Mouse (Mus musculus) midbrain, embryonic 10.5 days (tissue): Measurements from ENCODE around the gene Dnajc30. TPM values are rescaled to one million over a fixed set of nuclear protein-coding genes. Genes with fewer than 3 reads are reported as not detected.

ENCODE experiments used
- DNase-seq: peaks from one replicate; pipeline ENCODE4 v3.0.0-alpha.2; 2017; ENCODE audit warnings: low spot score
- H3K27ac ChIP-seq: fragments of 300-500 bp; sonication (generic); replicated peaks from 2 replicates; pipeline ENCODE4 v1.5.1; 2016; ENCODE audit warnings: mild to moderate bottlenecking
- H3K27me3 ChIP-seq: fragments of 300-500 bp; sonication (generic); 2 replicates; pipeline ENCODE4 v1.6.1; 2016; ENCODE audit warnings: low read depth, mild to moderate bottlenecking; ENCODE audit not compliant: poor library complexity, severe bottlenecking
- H3K36me3 ChIP-seq: fragments of 300-500 bp; sonication (generic); 2 replicates; pipeline ENCODE4 v1.6.1; 2016; ENCODE audit warnings: mild to moderate bottlenecking, moderate library complexity
- H3K4me1 ChIP-seq: fragments of 300-500 bp; sonication (generic); 2 replicates; pipeline ENCODE4 v1.6.1; 2016
- H3K4me3 ChIP-seq: fragments of 300-500 bp; sonication (generic); 2 replicates; pipeline ENCODE4 v1.5.1; 2016; ENCODE audit warnings: mild to moderate bottlenecking, moderate library complexity
- H3K9me3 ChIP-seq: fragments of 300-500 bp; sonication (generic); replicated peaks from 2 replicates; pipeline ENCODE4 v1.6.1; 2016; ENCODE audit warnings: mild to moderate bottlenecking
- WGBS: fragments of 180-500 bp; shearing (Covaris S2); methylation state at CpG from one replicate; pipeline ENCODE4 v1.1.7; 2016; 5-methylcytosine and 5-hydroxymethylcytosine counted together
- polyA plus RNA-seq: library from polyadenylated mRNA; unstranded; fragments of >200 nt; fragmentation: Nextera tagmentation; extraction: Ambion mirVana; gene quantifications from 2 replicates; pipeline ENCODE4 v1.2.1, GENCODE M21; 2016

The Dnajc30 gene
- polyA plus RNA-seq, 1 experiment from 2014 or later: 27.2 TPM

DNA sequence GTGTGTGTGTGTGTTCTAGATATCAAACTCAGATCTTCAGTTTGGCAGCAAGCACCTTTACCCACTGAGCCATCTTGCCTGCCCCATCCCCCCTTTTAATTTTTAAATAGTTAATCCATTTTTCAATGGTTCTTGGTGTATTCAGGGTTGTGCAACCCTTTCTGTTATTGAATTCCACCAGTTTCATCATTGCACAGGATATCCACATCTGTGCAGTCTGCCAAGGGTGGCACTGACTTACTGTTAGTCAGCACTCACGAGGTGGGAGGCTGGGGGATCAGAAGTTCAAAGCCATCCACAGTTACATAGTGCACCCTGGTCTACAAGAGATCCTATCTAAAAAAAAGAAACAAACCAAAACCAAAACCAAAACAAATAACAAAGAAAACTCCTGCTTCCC lies 37.0 kb downstream of the Dnajc30 start:
- Histone ChIP-seq H3K27me3 (peaks cover 13% of the 10 kb centered on the region), H3K27ac (no peak overlapping the region), H3K36me3 (no peaks in the 10 kb centered on the region), H3K9me3 (no peaks in the 10 kb centered on the region), H3K4me1 (no peaks in the 10 kb centered on the region), H3K4me3 (no peak overlapping the region)
- 61% methylated on average over 1 of the region's 1 CpGs for WGBS
- DNase-seq: no peak

DNA sequence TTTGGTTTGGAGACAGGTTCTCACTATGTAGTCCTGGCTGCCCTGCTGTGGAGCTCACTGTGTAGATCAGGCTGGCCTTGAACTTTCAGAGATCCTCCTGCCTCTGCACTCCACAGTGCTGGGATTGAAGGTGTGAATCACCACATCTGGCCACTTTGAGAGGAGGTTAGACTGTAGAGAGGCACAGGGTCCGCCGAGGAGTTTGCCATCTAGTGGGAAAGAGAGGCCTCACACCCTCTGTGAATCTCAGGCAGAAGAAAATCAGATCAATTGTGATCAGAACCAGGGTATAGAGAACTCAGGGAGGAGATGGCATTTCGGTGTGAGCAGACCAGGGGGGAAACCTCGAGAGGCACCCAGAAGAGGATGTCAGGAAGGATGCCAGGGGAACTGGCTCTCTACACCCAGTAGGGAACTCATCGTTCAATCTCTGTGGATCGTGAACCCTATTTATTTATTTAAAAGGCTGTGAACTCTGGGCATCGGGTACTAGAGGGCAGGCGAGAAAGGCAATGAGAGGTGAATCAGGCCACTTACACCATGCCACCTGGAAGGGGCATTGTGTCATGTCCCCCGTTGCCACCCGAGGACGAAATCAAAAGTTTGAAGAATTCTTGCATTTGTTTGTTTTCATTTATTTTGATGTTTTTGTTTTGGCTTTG lies 40.1 kb downstream of the Dnajc30 start:
- Histone ChIP-seq H3K9me3 (no peaks in the 10 kb centered on the region), H3K36me3 (no peaks in the 10 kb centered on the region)
- WGBS: 67% methylated on average over 11 of the region's 11 CpGs

DNA sequence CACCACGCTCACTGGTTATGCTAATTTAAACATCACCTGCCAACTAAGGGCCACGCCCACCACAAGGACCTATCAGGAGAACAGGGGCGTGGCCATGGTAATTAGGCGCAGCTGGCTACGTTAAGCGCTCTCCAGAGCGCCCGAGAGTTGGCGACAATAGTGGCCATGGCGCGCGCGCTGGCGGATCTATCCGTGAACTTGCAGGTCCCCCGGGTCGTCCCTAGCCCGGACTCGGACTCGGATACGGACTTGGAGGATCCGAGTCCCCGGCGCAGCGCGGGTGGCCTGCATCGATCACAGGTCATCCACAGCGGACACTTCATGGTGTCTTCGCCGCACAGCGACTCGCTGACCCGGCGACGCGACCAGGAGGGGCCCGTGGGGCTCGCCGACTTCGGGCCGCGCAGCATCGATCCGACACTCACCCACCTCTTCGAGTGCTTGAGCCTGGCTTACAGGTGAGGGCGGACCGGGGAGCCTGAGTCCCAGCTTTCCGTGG lies 42.8 kb downstream of the Dnajc30 start:
- peak overlapping the region; percentile 67 for H3K4me3 ChIP-seq
- WGBS: under 1% methylated on average over 48 of the region's 48 CpGs
- peaks cover 63% of the 10 kb centered on the region for H3K27me3 ChIP-seq
- H3K27ac ChIP-seq: peak overlapping the region; percentile 77
- no peaks in the 10 kb centered on the region for H3K9me3 ChIP-seq
- H3K36me3 ChIP-seq: no peaks in the 10 kb centered on the region
- peak; percentile 88 for DNase-seq
- peaks cover 23% of the 10 kb centered on the region for H3K4me1 ChIP-seq

More for the DNA sequence above, 40.1 kb downstream of the Dnajc30 start:
- no peak for DNase-seq
- peaks cover 45% of the 10 kb centered on the region for H3K27me3 ChIP-seq
- no peak overlapping the region for H3K4me3 ChIP-seq
- peaks cover 23% of the 10 kb centered on the region for H3K4me1 ChIP-seq
- H3K27ac ChIP-seq: no peak overlapping the region

DNA sequence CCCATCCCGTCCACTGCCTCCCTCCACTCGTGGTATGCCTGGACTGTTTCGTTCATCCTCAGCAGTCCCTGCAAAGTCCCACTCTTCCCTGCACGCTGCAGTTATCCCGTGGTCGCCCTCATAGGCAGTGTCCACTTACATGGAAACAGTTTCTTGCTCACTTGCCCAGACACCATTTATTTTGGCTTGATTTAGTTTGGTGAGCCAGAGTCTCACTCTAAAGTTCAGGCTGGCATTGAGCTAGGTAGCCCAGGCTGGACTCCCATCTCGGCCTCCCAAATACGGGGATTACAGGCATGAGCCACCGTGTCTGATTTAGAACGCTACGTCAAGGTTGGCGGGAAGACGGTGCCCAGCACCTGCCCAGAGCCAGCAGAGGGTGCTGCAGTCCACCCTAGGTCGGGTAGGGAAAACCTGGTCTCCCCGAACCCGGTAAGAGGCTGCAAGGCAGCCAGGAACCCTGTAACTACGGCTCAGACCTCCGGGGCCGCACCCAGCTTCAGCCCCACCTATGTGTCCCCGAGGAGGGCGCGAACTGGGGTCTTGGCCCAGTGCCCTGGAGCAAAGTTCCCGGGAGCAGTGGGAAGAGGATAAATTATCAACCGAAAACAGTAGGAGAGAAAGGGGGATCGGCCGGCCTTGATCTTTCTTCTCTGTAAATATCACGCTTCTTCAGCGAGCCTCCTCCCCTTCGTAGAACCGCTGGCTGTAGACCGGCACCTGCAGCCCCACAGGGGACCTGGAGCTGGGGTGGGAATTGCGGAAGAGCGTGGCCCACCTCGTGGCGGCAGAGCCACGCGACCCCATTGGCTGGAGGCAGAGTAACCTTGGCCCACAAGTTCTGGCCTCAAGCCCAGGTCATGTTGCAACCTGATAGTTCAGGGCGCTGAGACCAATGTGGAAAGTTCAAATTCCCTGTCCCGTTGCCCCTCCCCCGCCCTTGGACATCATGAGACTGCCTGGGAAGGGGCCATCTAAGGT lies 43.8 kb downstream of the Dnajc30 start:
- 11% methylated on average over 40 of the region's 40 CpGs for WGBS
- H3K27me3 ChIP-seq: peaks cover 63% of the 10 kb centered on the region
- DNase-seq: peak; percentile 63
- H3K9me3 ChIP-seq: no peaks in the 10 kb centered on the region
- H3K4me3 ChIP-seq: peak overlapping the region; percentile 67
- H3K36me3 ChIP-seq: no peaks in the 10 kb centered on the region
- peaks cover 23% of the 10 kb centered on the region for H3K4me1 ChIP-seq
- peak overlapping the region; percentile 77; the same call in 1 of the 2 replicates for H3K27ac ChIP-seq

DNA sequence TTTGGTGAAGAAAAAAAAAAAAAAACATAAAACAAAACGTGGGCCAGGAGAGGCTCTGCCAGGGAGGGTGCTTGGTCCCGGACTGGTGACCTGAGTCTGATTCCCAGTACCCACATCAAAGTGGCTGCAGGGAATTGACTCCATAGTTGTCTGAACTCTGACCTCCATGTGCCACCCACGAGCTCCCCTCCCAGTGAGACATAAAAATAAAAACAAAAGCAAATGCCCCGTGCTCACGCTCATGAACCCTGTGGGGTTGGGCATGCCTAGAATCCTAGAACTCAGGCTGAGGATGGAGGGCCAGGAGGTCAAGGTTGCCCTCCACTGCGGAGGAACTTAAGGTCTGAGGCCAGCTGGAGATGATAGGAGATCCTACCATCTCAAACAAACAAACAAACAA lies 45.0 kb downstream of the Dnajc30 start:
- Histone ChIP-seq H3K9me3 (no peaks in the 10 kb centered on the region), H3K27ac (no peak overlapping the region), H3K36me3 (no peaks in the 10 kb centered on the region), H3K4me1 (peaks cover 23% of the 10 kb centered on the region), H3K4me3 (no peak overlapping the region), H3K27me3 (peaks cover 63% of the 10 kb centered on the region)
- DNase-seq: no peak
- 52% methylated on average over 6 of the region's 6 CpGs for WGBS

DNA sequence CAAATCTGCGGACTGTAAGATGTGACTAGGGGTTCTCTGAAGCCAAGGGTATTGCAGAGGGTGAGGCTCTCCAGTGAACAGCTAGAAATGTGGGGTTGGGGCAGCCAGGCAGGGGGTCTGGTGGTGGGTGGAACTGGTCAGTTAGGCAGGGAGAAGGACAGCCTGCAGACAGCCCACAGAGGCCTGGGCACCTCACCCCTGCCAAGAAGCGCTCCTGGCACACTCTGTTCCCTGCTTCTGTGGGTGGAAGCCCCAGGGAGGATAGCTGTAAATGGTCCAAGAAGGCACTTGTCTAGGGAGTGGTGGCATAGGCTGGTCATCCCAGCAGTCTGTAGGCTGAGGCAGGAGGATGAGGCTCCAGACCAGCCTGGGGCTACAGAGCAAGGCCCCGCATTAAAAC lies 45.4 kb downstream of the Dnajc30 start:
- H3K27ac ChIP-seq: no peak overlapping the region
- H3K27me3 ChIP-seq: peaks cover 63% of the 10 kb centered on the region
- H3K4me1 ChIP-seq: peaks cover 23% of the 10 kb centered on the region
- H3K36me3 ChIP-seq: no peaks in the 10 kb centered on the region
- WGBS: 93% methylated on average over 3 of the region's 3 CpGs
- no peak for DNase-seq
- no peak overlapping the region for H3K4me3 ChIP-seq
- no peaks in the 10 kb centered on the region for H3K9me3 ChIP-seq

DNA sequence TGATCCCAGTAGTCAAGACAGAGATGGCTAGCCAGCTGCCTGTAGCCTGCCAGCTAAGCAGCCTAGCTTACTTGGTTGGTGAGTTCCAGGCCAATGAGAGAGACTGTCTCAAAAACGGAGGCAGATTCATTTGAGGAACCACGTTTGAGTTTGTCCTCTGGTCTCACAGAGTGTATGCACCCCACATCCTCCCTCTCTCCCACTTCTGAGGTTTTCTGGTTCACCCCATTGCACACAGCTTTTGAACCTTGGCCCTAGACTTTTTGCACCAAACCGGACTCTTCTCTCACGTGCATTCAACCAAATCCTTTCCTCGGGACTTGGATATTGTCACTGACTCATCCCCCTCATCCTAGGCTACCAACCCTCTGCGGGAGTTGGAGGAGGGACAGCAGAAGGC lies 46.0 kb downstream of the Dnajc30 start:
- peaks cover 23% of the 10 kb centered on the region for H3K4me1 ChIP-seq
- DNase-seq: no peak
- peaks cover 59% of the 10 kb centered on the region for H3K27me3 ChIP-seq

DNA sequence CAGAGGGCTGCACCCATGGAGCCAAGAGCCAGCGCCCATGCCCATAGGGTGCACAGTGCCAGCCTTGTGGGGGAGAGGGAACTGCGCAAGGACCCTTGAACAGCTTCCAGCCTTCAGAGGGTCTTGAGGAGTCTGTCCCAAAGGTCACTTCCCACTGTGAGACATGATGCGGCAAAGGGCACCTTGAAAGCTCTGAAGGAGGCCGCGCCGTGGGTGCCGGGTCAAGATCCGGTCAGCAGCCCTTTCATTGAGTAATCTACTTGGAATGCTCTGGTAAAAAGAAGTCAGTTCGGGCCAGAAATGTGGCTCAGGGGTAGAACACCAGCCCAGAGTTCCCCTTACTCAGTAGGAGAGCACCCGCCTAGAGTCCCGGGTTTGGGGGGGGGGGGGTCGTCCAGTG lies 49.8 kb downstream of the Dnajc30 start:
- no peaks in the 10 kb centered on the region for H3K36me3 ChIP-seq
- no peak overlapping the region for H3K27ac ChIP-seq
- no peaks in the 10 kb centered on the region for H3K9me3 ChIP-seq
- DNase-seq: no peak
- H3K4me3 ChIP-seq: no peak overlapping the region
- H3K4me1 ChIP-seq: peaks cover 3% of the 10 kb centered on the region
- 87% methylated on average over 12 of the region's 12 CpGs for WGBS
- H3K27me3 ChIP-seq: peaks cover 21% of the 10 kb centered on the region

More for the DNA sequence above, 46.0 kb downstream of the Dnajc30 start:
- Histone ChIP-seq H3K9me3 (no peaks in the 10 kb centered on the region), H3K4me3 (no peak overlapping the region), H3K27ac (no peak overlapping the region), H3K36me3 (no peaks in the 10 kb centered on the region)
- WGBS: 69% methylated on average over 6 of the region's 6 CpGs

DNA sequence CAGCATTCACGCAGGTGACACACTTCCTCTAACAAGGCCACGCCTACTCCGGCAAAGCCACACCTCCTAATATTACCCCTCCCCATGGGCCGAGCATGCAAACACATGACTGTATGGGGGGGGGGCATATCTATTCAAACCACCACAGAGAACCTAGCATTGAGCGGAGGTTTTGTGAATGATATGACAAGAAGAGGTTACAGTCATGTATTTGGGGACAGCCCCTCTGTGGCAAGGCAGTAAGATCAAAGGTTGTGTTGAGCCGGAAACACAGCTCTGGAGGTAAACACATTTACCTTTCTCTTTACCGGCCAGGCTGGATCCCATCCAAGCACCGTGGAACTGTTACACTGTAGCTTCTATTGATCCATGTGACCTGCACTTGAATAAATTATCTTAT lies 51.2 kb downstream of the Dnajc30 start:
- Histone ChIP-seq H3K27ac (no peak overlapping the region), H3K27me3 (peaks cover 7% of the 10 kb centered on the region; the same call in 1 of the 2 replicates), H3K36me3 (no peaks in the 10 kb centered on the region), H3K4me1 (peaks cover 5% of the 10 kb centered on the region), H3K4me3 (no peak overlapping the region), H3K9me3 (no peaks in the 10 kb centered on the region)
- DNase-seq: no peak
- WGBS: 92% methylated on average over 8 of the region's 8 CpGs

Other genes starting within 250 kb of the Dnajc30 start
- not detected in 2 replicates for gene Tmem270, start 157.5 kb upstream of the Dnajc30 start, polyA plus RNA-seq
- 3.2 and 3.8 TPM in 2 replicates for gene Cldn13, start 148.7 kb upstream of the Dnajc30 start, polyA plus RNA-seq
- 9.6 and 12.8 TPM in 2 replicates for gene Mettl27, start 131.8 kb upstream of the Dnajc30 start, polyA plus RNA-seq
- 3.2 and 3.4 TPM in 2 replicates for gene Cldn4, start 117.3 kb upstream of the Dnajc30 start, polyA plus RNA-seq
- 2.0 and 2.9 TPM in 2 replicates for gene Cldn3, start 78.0 kb upstream of the Dnajc30 start, polyA plus RNA-seq
- gene Abhd11, start 55.0 kb upstream of the Dnajc30 start, polyA plus RNA-seq: 39.4 and 39.8 TPM in 2 replicates
- gene Stx1a, start 40.7 kb upstream of the Dnajc30 start, polyA plus RNA-seq: 13.3 and 17.5 TPM in 2 replicates
- gene Bud23, start 757 bp downstream of the Dnajc30 start, polyA plus RNA-seq: 158 and 179 TPM in 2 replicates
- gene Vps37d, start 14.1 kb downstream of the Dnajc30 start, polyA plus RNA-seq: 7.2 and 11.2 TPM in 2 replicates
- gene Mlxipl, start 25.7 kb downstream of the Dnajc30 start, polyA plus RNA-seq: 2.0 TPM in 2 replicates
- gene Tbl2, start 85.5 kb downstream of the Dnajc30 start, polyA plus RNA-seq: 23.6 and 25.8 TPM in 2 replicates
- gene Bcl7b, start 104.1 kb downstream of the Dnajc30 start, polyA plus RNA-seq: 49.4 and 49.5 TPM in 2 replicates
- gene Baz1b, start 123.1 kb downstream of the Dnajc30 start, polyA plus RNA-seq: 49.3 and 51.5 TPM in 2 replicates
- gene Fzd9, start 187.0 kb downstream of the Dnajc30 start, polyA plus RNA-seq: 15.5 and 16.0 TPM in 2 replicates